ENCODE assay signal across 19 mouse cellular contexts in the genomic region with DNA sequence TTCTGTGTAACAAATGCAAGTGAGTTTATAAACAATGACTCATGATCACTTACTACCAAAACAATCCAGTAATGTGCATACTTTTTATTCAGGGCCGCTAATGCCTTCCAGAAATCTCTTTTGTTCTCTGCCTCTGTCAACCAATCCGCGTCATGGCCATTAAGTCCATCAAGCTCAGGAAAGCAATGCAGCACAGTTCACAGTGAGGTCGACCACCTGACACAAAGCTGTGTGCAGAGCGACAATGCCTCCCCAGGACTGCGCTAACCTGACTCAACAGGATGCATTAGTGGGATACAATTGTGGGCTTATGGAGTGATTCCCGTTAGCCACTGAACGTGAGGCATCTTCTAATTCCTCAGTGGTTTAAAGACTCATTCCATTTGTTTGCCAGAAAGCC. TPM values are rescaled to one million over a fixed set of nuclear protein-coding genes. Genes with fewer than 3 reads are reported as not detected.
DNase-seq lines count a peak whose midpoint lies in the region; ATAC-seq and TF ChIP-seq lines count a peak whose summit lies in the region.
"Had no signal": no experiment of that assay in that cellular context is flagged by ENCODE, and none has a peak within 500 bp of the region (broad histone marks: within the 10 kb centered on the region; RNA-seq: fewer than 3 reads in every experiment).

No protein-coding gene starts in this region.

- DNase-seq in embryo, embryonic 10 days (ENCODE audit: low spot score): peak; percentile 67
- DNase-seq in embryo, embryonic 9.5 days (ENCODE audit: extremely low spot score): no peak
- peak; percentile 44 for DNase-seq in kidney, postnatal 0 days (ENCODE audit: low spot score)
- no peak for DNase-seq in midbrain, embryonic 14.5 days
- no peak for DNase-seq in cerebellum, postnatal 14 days
- DNase-seq: adrenal gland, adult 2 months; cerebellum, adult 11-12 months; cerebellum, postnatal 36 days; gastrocnemius, postnatal 14 days; layer of hippocampus, postnatal 36 days; thymus, adult 18-20 months had no signal

- H3K4me2 ChIP-seq in kidney, postnatal 0 days (ENCODE audit: low read length): no peak overlapping the region
- H3K4me2 ChIP-seq in kidney, embryonic 16.5 days (replicated peaks; ENCODE audit: low read depth, low read length): no peak overlapping the region
- no peak overlapping the region for H3K4me2 ChIP-seq in midbrain, embryonic 12.5 days (replicated peaks)
- H3K4me2 ChIP-seq in midbrain, embryonic 14.5 days (ENCODE audit: low read length): no peak overlapping the region
- H3K4me2 ChIP-seq in embryonic facial prominence, embryonic 12.5 days (replicated peaks): no peak overlapping the region
- H3K4me2 ChIP-seq: hindbrain, embryonic 14.5 days; intestine, embryonic 15.5 days; liver, embryonic 12.5 days had no signal

- ATAC-seq in kidney, postnatal 0 days (replicated peaks; ENCODE audit: low FRiP score, low read depth): no peak
- no peak for ATAC-seq in kidney, embryonic 16.5 days (ENCODE audit: low FRiP score, low TSS enrichment)
- ATAC-seq in midbrain, embryonic 12.5 days (ENCODE audit: low FRiP score, low read depth): peak; percentile 68
- ATAC-seq in midbrain, embryonic 14.5 days (ENCODE audit: low FRiP score, low TSS enrichment): no peak
- ATAC-seq in embryonic facial prominence, embryonic 12.5 days (ENCODE audit: insufficient number of reproducible peaks, insufficient read depth, low FRiP score, low TSS enrichment): peak; percentile 72; the same call in 1 of the 2 replicates
- ATAC-seq: CD4-positive, CD25-positive, alpha-beta regulatory T cell, adult 4 months; intestine, embryonic 15.5 days; liver, embryonic 12.5 days had no signal

- H3K36me3 ChIP-seq in kidney, postnatal 0 days (ENCODE audit: insufficient read depth, low read length): no peaks in the 10 kb centered on the region
- no peaks in the 10 kb centered on the region for H3K36me3 ChIP-seq in kidney, embryonic 16.5 days (ENCODE audit: insufficient read depth, low read length)
- H3K36me3 ChIP-seq in midbrain, embryonic 12.5 days: no peaks in the 10 kb centered on the region
- no peaks in the 10 kb centered on the region for H3K36me3 ChIP-seq in midbrain, embryonic 14.5 days (ENCODE audit: control insufficient read depth, insufficient read depth, low read length)
- H3K36me3 ChIP-seq in embryonic facial prominence, embryonic 12.5 days: no peaks in the 10 kb centered on the region
- H3K36me3 ChIP-seq: G1E; intestine, embryonic 15.5 days; liver, embryonic 12.5 days had no signal

- H3K4me1 ChIP-seq in kidney, postnatal 0 days (replicated peaks; ENCODE audit: insufficient read depth, low read length): 0 out of 2 replicates have a peak, but pooled peaks cover 3% of the 10 kb centered on the region
- H3K4me1 ChIP-seq in kidney, embryonic 16.5 days (ENCODE audit: insufficient read depth, low read length): peaks cover 18% of the 10 kb centered on the region
- no peaks in the 10 kb centered on the region for H3K4me1 ChIP-seq in midbrain, embryonic 12.5 days
- H3K4me1 ChIP-seq in midbrain, embryonic 14.5 days (ENCODE audit: control insufficient read depth, insufficient read depth, low read length): no peaks in the 10 kb centered on the region
- H3K4me1 ChIP-seq in embryonic facial prominence, embryonic 12.5 days: no peaks in the 10 kb centered on the region
- H3K4me1 ChIP-seq: intestine, embryonic 15.5 days had no signal

- no peak overlapping the region for H3K4me3 ChIP-seq in kidney, postnatal 0 days (replicated peaks; ENCODE audit: low read depth, low read length)
- no peak overlapping the region for H3K4me3 ChIP-seq in kidney, embryonic 16.5 days (ENCODE audit: low read length)
- no peak overlapping the region for H3K4me3 ChIP-seq in midbrain, embryonic 12.5 days
- no peak overlapping the region for H3K4me3 ChIP-seq in midbrain, embryonic 14.5 days (replicated peaks; ENCODE audit: low read depth, low read length)
- H3K4me3 ChIP-seq in embryonic facial prominence, embryonic 12.5 days: no peak overlapping the region
- H3K4me3 ChIP-seq: intestine, embryonic 15.5 days; liver, embryonic 12.5 days had no signal

- no peak for TF ChIP-seq CTCF in kidney, postnatal 0 days (IDR thresholded peaks at IDR 0.05; ENCODE audit: low read depth)

- no peaks in the 10 kb centered on the region for H3K27me3 ChIP-seq in kidney, postnatal 0 days (ENCODE audit: insufficient read depth, low read length)
- no peaks in the 10 kb centered on the region for H3K27me3 ChIP-seq in kidney, embryonic 16.5 days (ENCODE audit: insufficient read depth, low read length)
- H3K27me3 ChIP-seq in midbrain, embryonic 12.5 days: no peaks in the 10 kb centered on the region
- H3K27me3 ChIP-seq in midbrain, embryonic 14.5 days (ENCODE audit: control insufficient read depth, insufficient read depth, low read length): no peaks in the 10 kb centered on the region
- no peaks in the 10 kb centered on the region for H3K27me3 ChIP-seq in embryonic facial prominence, embryonic 12.5 days
- H3K27me3 ChIP-seq: intestine, embryonic 15.5 days; liver, embryonic 12.5 days had no signal

- H3K27ac ChIP-seq in kidney, postnatal 0 days: no peak overlapping the region
- H3K27ac ChIP-seq in kidney, embryonic 16.5 days (ENCODE audit: low read length): no peak overlapping the region
- H3K27ac ChIP-seq in midbrain, embryonic 12.5 days (replicated peaks): no peak overlapping the region
- no peak overlapping the region for H3K27ac ChIP-seq in midbrain, embryonic 14.5 days (replicated peaks; ENCODE audit: low read depth, low read length)
- H3K27ac ChIP-seq in embryonic facial prominence, embryonic 12.5 days: no peak overlapping the region
- H3K27ac ChIP-seq: hindbrain, embryonic 14.5 days; intestine, embryonic 15.5 days; liver, embryonic 12.5 days had no signal

- H3K9ac ChIP-seq in kidney, postnatal 0 days (ENCODE audit: low read depth, low read length): no peak overlapping the region
- H3K9ac ChIP-seq in kidney, embryonic 16.5 days (replicated peaks; ENCODE audit: low read length): no peak overlapping the region
- no peak overlapping the region for H3K9ac ChIP-seq in midbrain, embryonic 12.5 days (replicated peaks)
- H3K9ac ChIP-seq in midbrain, embryonic 14.5 days (replicated peaks; ENCODE audit: low read length): no peak overlapping the region
- H3K9ac ChIP-seq in embryonic facial prominence, embryonic 12.5 days: no peak overlapping the region
- H3K9ac ChIP-seq: hindbrain, embryonic 14.5 days; intestine, embryonic 15.5 days; liver, embryonic 12.5 days had no signal

- 45% methylated on average over 8 of the region's 8 CpGs for WGBS in kidney, postnatal 0 days
- 40% methylated on average over 8 of the region's 8 CpGs for WGBS in kidney, embryonic 16.5 days
- WGBS in midbrain, embryonic 12.5 days: 25% methylated on average over 8 of the region's 8 CpGs
- 20% methylated on average over 8 of the region's 8 CpGs for WGBS in midbrain, embryonic 14.5 days
- 42% methylated on average over 8 of the region's 8 CpGs for WGBS in embryonic facial prominence, embryonic 12.5 days

- no peaks in the 10 kb centered on the region for H3K9me3 ChIP-seq in kidney, postnatal 0 days (replicated peaks; ENCODE audit: low read length)
- H3K9me3 ChIP-seq in kidney, embryonic 16.5 days (ENCODE audit: low read length): no peaks in the 10 kb centered on the region
- no peaks in the 10 kb centered on the region for H3K9me3 ChIP-seq in midbrain, embryonic 12.5 days
- no peaks in the 10 kb centered on the region for H3K9me3 ChIP-seq in midbrain, embryonic 14.5 days (ENCODE audit: control insufficient read depth, low read length)
- H3K9me3 ChIP-seq in embryonic facial prominence, embryonic 12.5 days: no peaks in the 10 kb centered on the region
- H3K9me3 ChIP-seq: G1E; intestine, embryonic 15.5 days; liver, embryonic 12.5 days had no signal

RNA-seq across cellular contexts. Expression of a gene that starts 45.3 kb away (rescaled TPM):
- 27.8 and 31.6 TPM in 2 replicates for polyA plus RNA-seq in kidney, postnatal 0 days (2015; fragmentation: Nextera tagmentation; extraction: Ambion mirVana)
- polyA plus RNA-seq in kidney, embryonic 16.5 days (2015; fragmentation: Nextera tagmentation; extraction: Ambion mirVana): 21.9 and 23.6 TPM in 2 replicates
- polyA plus RNA-seq in midbrain, embryonic 12.5 days (2016; fragmentation: Nextera tagmentation; extraction: Ambion mirVana): 4.4 and 6.5 TPM in 2 replicates
- polyA plus RNA-seq in midbrain, embryonic 14.5 days (2014; fragmentation: Nextera tagmentation; extraction: Ambion mirVana): 0.74 and 1.5 TPM in 2 replicates
- 30.1 and 35.9 TPM in 2 replicates for polyA plus RNA-seq in embryonic facial prominence, embryonic 12.5 days (2016; fragmentation: Nextera tagmentation; extraction: Ambion mirVana)
- polyA plus RNA-seq: CD4-positive, CD25-positive, alpha-beta regulatory T cell, adult 4 months; G1E had no signal

Comparison
In these comparisons a context has a peak if more than half of its experiments do, and no peak if none do; other contexts are left out.
1. DNase-seq: peak in embryo, embryonic 10 days (single experiment) and kidney, postnatal 0 days (single experiment); none in embryo, embryonic 9.5 days (single experiment), midbrain, embryonic 14.5 days (single experiment) and cerebellum, postnatal 14 days (0 of 2).
2. ATAC-seq: peak in midbrain, embryonic 12.5 days (single experiment) and embryonic facial prominence, embryonic 12.5 days (single experiment); none in kidney, postnatal 0 days (single experiment), kidney, embryonic 16.5 days (single experiment) and midbrain, embryonic 14.5 days (single experiment).